8 mouse cellular contexts compared by ENCODE assay signal in genomic region chr5:92897766-92898745, GRCm38 (mm10).
DNase-seq lines count a peak whose midpoint lies in the region; ATAC-seq lines count a peak whose summit lies in the region.

No protein-coding gene starts in this region.

- intact Hi-C loops in gastrocnemius, postnatal 14 days (cut with DNase I; ENCODE audit: low total_unique reads): no loop called here
- intact Hi-C loops in left cerebral cortex, postnatal 10 days (cut with DNase I): no loop called here

- DNase-seq in adrenal gland, adult 2 months: peak; percentile 91
- peak; percentile 60 for DNase-seq in gastrocnemius, postnatal 14 days
- DNase-seq in induced T-regulatory cell, adult 2 months (ENCODE audit: low read depth): peak; percentile 47
- peak; percentile 31 to 85 for DNase-seq in left cerebral cortex, postnatal 10 days (ENCODE audit: extremely low spot score in 1 of 2, low spot score in 2 of 2)
- peak; percentile 80 to 83 for DNase-seq in right cerebral cortex, postnatal 10 days (ENCODE audit: low spot score in 2 of 2)
- DNase-seq in urinary bladder, postnatal 25 days (ENCODE audit: low spot score): peak; percentile 71

- ATAC-seq in common myeloid progenitor, adult 5-6 weeks (replicated peaks; ENCODE audit: low read depth, poor library complexity, severe bottlenecking): peak; percentile 74
- ATAC-seq in megakaryocyte, adult 5-6 weeks (ENCODE audit: poor library complexity, severe bottlenecking): peak; percentile 38; the same call in 1 of the 2 replicates

Comparison
In these comparisons a context has a peak if more than half of its experiments do, and no peak if none do; other contexts are left out.
1. Peak in every context shown above with its lines: DNase-seq and ATAC-seq.